Mouse (Mus musculus) liver, embryonic 14.5 days (tissue): ENCODE results near the gene Fgd2.

Experiments
- CTCF ChIP-seq: IDR thresholded peaks from 2 replicates; pipeline ENCODE4 v1.5.1; 2016; ENCODE audit warnings: antibody characterized with exemption, low read depth, control low read depth
- EP300 ChIP-seq: IDR thresholded peaks from 2 replicates; pipeline ENCODE4 v1.6.1; 2016; ENCODE audit warnings: antibody characterized with exemption, low read depth

DNA sequence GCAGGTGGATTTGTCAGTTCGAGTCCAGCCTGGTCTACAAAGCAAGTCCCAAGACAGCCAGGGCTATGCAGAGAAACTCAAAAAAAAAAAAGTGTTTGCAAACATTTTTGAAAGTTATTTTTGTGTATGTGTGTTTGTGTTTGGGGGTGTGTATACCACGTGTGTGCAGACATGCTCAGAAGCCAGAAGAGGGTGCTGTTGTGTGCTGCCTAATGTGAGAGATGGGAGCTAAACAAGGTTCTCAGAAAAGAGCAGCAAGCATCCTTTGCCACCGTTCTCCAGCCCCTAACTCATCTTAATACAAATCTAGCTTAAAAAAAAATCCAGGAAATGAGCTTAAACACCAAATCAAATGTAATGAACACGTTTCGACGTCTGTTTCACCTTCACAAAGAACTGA lies 61.6 kb downstream of the Fgd2 start:
- TF ChIP-seq CTCF = peak; percentile 67
- no peak for TF ChIP-seq EP300
